Mouse (Mus musculus): ENCODE data around the gene Lpar5. TPM values are rescaled to one million over a fixed set of nuclear protein-coding genes. Genes with fewer than 3 reads are reported as not detected.

The Lpar5 gene
- total RNA-seq, 2 experiments from 2014 or later, result 0.40 to 0.66 TPM

DNA sequence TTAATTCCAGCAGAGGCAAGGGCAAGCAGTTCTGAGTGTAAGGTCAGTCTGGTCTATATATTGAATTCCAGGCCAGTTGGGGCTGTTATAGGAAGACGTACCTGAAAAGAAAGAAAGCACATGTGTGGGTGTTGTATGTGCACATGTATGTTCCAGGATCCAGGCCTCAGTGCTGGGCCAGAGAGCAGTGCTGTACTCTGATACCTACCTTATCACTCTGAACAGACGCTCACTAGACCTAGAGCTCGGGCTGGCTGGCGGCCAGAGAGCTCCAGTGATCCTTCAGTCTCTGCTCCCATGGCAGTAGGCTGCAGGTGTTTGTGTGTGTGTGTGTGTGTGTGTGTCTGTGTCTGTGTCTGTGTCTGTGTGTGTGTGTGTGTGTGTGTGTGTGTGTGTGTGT, 36.5 kb downstream of the Lpar5 start:
- DNase-seq (ENCODE audit: low spot score in 2 of 2), result no peak
- intact Hi-C loops (cut with DNase I), result no loop called here

DNA sequence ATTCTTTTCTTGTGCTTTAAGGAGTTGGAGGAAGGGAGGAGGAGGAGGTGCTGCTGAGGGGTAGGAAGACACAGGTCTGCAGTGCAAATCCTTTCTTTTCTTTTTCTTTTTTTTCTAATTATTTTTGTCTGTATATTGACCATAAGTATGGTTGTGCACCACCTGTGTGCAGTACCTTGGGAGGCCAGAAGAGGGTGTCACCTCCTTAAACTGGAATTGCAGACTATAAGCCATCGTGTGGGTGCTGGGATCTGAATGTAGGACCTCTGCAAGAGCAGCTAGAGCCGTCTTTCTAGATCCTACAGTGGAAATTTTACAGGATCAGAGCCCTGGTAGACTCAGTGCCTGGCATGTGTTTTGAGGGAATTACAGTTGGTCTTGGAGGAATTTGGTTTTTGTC, 40.0 kb downstream of the Lpar5 start:
- intact Hi-C loops (cut with DNase I), result loop anchor here (2.0 kb wide), 1 partner anchor 17 kb away; no protein-coding TSS in a partner anchor
- DNase-seq (ENCODE audit: low spot score in 2 of 2), result peak in 1 of 2 experiments; percentile 45

DNA sequence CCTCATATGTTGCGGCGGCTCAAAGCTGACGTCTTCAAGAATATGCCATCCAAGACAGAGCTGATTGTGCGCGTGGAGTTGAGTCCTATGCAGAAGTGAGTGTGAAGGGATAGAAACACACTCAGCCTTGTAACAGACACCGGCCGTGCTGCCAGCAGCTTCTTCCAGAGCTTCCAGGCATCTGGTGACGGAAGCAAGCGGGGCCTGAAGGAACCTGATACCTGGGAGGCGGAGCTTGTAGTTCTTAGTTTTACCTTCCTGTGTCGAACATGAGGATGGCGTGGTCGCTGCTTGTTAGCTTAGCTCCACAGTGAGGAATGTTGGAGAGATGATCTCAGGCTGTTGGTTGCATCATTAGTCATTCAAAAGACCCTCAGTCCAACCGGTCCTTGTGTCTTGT, 41.7 kb downstream of the Lpar5 start:
- no peak for DNase-seq (ENCODE audit: low spot score in 2 of 2)
- intact Hi-C loops (cut with DNase I), result no loop called here

DNA sequence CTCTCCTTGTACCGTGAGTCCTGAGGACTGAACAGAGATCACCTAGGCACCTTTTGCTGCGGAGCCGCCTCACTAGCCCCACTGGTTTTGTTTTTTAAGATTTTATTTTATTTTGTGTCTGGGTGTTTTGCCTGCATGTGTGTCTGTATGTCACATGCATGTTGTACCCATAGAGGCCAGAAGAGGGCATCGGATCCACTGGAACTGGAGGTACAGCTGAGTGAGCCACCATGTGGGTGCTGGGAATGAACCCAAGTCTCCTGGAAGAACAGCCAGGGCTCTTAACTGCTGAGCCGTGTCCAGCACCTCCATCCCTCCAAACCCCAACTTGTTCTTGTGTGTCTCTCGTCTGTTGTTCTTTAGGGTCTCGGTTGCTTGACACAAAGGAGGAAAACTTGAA, 43.2 kb downstream of the Lpar5 start:
- DNase-seq (ENCODE audit: low spot score in 2 of 2), result peak; percentile 57 to 79
- intact Hi-C loops (cut with DNase I), result no loop called here

DNA sequence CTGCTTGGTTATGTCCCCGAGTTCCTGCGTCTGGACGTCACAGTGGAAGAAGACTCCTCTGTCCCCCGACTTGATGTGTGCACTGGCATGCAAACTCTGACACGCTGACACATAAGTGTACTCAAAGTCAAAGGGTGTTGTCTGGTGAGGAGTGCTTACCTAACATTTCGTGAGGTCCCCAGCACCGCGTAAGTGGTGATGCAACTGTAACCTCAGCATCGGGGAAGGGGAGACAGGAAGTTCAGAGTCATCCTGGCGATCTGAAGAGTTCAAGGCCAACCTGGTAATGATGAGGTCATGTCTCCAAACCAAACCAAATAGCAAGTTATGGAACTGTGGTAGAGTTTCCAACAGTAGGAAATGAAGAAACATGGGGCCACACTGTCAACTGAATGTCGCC, 44.8 kb downstream of the Lpar5 start:
- no peak for DNase-seq (ENCODE audit: low spot score in 2 of 2)
- intact Hi-C loops (cut with DNase I), result no loop called here

DNA sequence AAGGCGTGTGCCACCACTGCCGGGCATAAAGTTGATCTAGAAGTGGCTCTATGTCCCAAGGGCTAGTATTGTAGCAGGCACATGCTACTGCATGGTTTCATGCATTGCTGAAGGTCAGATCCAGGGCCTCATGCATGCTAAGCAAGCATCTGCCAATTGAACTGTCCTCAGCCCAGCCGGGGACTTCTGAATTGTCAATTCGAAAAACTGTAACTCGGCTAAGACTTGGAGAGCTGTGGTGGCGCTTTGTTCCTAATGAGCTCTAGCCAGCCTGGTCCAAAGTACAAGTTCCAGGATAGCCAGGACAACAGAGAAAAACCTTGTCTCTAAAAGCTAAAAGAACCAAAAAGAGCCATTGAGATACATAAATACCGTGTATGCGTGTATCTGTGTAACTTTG, 51.7 kb downstream of the Lpar5 start:
- no peak for DNase-seq (ENCODE audit: low spot score in 2 of 2)
- intact Hi-C loops (cut with DNase I), result no loop called here

DNA sequence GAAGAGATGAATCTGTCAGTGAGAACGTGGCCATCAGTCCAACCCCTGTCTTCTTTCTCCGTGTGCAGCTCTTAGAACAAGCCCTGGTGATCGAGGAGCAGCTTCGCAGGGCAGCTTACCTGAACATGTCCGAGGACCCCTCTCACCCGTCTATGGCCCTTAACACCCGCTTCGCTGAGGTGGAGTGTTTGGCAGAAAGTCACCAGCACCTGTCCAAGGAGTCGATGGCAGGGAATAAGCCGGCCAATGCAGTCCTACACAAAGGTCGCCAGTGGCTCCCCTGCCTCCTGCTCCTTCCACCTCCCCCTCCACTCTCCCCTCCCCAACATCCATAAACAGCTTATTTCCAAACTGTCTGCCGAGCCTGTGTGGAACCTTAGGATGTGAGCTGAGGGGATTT, 61.0 kb downstream of the Lpar5 start:
- no peak for DNase-seq (ENCODE audit: low spot score in 2 of 2)
- intact Hi-C loops (cut with DNase I), result no loop called here

DNA sequence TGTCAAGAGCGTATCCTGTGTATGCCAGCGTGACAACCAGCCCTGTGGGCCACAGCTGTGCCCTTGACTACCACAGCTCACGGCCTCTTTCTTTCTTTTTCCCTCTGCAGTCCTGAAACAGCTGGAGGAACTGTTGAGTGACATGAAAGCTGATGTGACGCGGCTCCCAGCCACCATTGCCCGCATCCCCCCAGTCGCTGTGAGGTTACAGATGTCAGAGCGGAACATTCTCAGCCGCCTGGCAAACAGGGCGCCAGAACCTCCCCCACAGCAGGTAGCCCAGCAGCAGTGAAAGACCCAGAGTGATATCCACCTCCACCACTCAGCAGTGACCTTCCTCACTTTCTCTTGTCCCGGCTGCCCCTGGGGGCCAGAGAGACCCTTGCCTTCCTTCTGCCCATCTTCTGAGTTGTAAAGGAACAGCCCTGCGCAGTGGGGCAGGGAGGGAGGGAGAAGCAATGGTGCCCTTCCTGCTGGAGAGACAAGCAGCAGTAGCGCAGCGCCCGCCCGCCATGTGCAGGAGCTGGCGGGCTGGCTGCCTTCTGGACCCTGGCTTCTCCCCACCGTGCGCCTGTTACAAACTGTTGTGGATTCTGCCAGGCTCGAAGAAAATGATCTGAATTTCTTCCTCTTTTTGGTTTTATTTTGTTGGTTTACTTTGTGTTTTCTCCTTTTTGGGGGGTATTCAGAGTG, 62.1 kb downstream of the Lpar5 start:
- intact Hi-C loops (cut with DNase I), result no loop called here
- no peak for DNase-seq (ENCODE audit: low spot score in 2 of 2)

DNA sequence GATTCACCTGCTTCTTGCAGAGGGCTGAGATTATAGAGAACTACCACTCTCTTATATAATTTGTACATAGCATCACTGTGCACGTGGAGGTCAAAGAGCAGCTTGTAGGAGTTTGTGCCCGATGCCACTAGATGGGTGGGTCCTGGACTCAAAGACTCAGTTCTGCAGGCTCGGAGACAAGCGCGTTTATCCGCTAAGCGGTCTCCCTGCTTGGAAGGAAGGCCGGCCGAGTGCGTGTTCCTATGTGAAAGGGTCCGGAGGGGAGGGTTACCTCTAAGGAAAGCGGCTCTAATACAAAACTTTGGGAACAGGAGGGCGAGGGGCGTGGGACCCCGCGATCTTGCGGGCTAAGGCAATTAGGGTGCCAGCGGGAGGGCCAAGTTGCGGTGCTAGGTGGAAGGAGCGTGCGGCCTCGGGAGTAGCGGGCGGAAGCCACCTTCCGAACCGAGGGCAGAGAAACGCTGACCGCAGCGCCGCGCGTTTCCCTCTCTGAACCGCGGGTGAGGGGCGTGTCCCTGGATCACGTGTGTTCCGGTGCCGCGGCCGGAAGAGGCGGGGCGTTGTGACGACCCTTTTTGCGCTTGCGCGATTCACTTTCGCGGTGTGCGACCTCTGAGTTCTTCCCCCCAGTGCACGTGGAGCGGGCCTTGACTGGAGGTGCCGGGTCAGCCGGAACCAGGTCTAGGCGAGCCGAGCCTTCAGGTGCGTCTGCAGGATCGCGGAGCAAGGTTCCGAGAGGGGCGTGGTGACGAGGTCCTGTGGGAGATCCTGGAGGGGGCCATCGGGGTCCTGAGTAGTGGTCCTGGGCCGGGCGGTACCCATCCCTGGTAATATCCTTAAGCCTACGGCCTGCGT, 63.8 kb downstream of the Lpar5 start, which contains the start of gene Nop2:
TSS of gene Nop2 (plus strand) at position 608 of the 855 bp plus-strand sequence.
- intact Hi-C loops (cut with DNase I), result no loop called here
- peak; percentile 86 for DNase-seq (ENCODE audit: low spot score in 2 of 2)

Small RNA genes lying within 50 kb of the gene (microRNA-seq; reads per million reads assigned to microRNA genes)
- 0.26 to 3.7 reads per million in 2 experiments for gene Mir7045

Other genes with a start within 250 kb of the Lpar5 start
- 100 to 1,000 TPM; 178 to 184 TPM for gene Usp5, start 238.4 kb upstream of the Lpar5 start, total RNA-seq (2021)
- gene Cdca3, start 238.4 kb upstream of the Lpar5 start, total RNA-seq (2021), result 1 to 10 TPM; 1.6 to 1.7 TPM
- not detected for gene Gnb3, start 227.6 kb upstream of the Lpar5 start, total RNA-seq (2021)
- 10 to 100 TPM; 25.9 to 32.9 TPM for gene P3h3, start 210.2 kb upstream of the Lpar5 start, total RNA-seq (2021)
- gene Gpr162, start 203.9 kb upstream of the Lpar5 start, total RNA-seq (2021), result 100 to 1,000 TPM; 220 to 231 TPM
- gene Cd4, start 179.7 kb upstream of the Lpar5 start, total RNA-seq (2021), result 1 to 10 TPM; 1.1 to 1.5 TPM
- 1 to 10 TPM; 2.1 to 3.0 TPM for gene Lag3, start 156.2 kb upstream of the Lpar5 start, total RNA-seq (2021)
- gene Ptms, start 147.8 kb upstream of the Lpar5 start, total RNA-seq (2021), result 1,000 to 10,000 TPM; 1,161 to 1,212 TPM
- gene Mlf2, start 136.5 kb upstream of the Lpar5 start, total RNA-seq (2021), result 100 to 1,000 TPM; 670 to 685 TPM
- gene Cops7a, start 102.4 kb upstream of the Lpar5 start, total RNA-seq (2021), result 100 to 1,000 TPM; 140 to 142 TPM
- 100 to 1,000 TPM; 130 to 142 TPM for gene Pianp, start 71.2 kb upstream of the Lpar5 start, total RNA-seq (2021)
- 10 to 100 TPM; 41.7 to 42.6 TPM for gene Zfp384, start 58.8 kb upstream of the Lpar5 start, total RNA-seq (2021)
- gene Ing4, start 28.2 kb upstream of the Lpar5 start, total RNA-seq (2021), result 10 to 100 TPM; 60.8 to 61.1 TPM
- 1 to 10 TPM; 5.7 to 9.0 TPM for gene Acrbp, start 18.2 kb upstream of the Lpar5 start, total RNA-seq (2021)
- 100 to 1,000 TPM; 157 TPM for gene Chd4, start 28.1 kb downstream of the Lpar5 start, total RNA-seq (2021)
- 10 to 100 TPM; 28.8 to 32.3 TPM for gene Nop2, start 64.0 kb downstream of the Lpar5 start, total RNA-seq (2021)
- gene Iffo1, start 77.3 kb downstream of the Lpar5 start, total RNA-seq (2021), result 10 to 100 TPM; 51.9 to 57.4 TPM
- 1,000 to 10,000 TPM; 2,273 to 2,303 TPM for gene Gapdh, start 98.5 kb downstream of the Lpar5 start, total RNA-seq (2021)
- 10 to 100 TPM; 23.5 to 29.6 TPM for gene Ncapd2, start 123.8 kb downstream of the Lpar5 start, total RNA-seq (2021)
- 10 to 100 TPM; 62.6 to 72.8 TPM for gene Mrpl51, start 123.9 kb downstream of the Lpar5 start, total RNA-seq (2021)
- 10 to 100 TPM; 46.0 to 46.6 TPM for gene Vamp1, start 147.6 kb downstream of the Lpar5 start, total RNA-seq (2021)
- 1 to 10 TPM; 2.0 to 2.9 TPM for gene Tapbpl, start 163.9 kb downstream of the Lpar5 start, total RNA-seq (2021)
- not detected for gene Cd27, start 169.1 kb downstream of the Lpar5 start, total RNA-seq (2021)
- not detected for gene Tuba3a, start 218.1 kb downstream of the Lpar5 start, total RNA-seq (2021)
- gene Ltbr, start 246.0 kb downstream of the Lpar5 start, total RNA-seq (2021), result 1 to 10 TPM; 8.8 to 9.3 TPM